Mouse (Mus musculus): ENCODE results near the gene Dnajb3. TPM values are rescaled to one million over a fixed set of nuclear protein-coding genes. Genes with fewer than 3 reads are reported as not detected.

Dnajb3 gene
- total and polyA plus RNA-seq, 3 experiments: 0.16 TPM; not detected in 2

DNA sequence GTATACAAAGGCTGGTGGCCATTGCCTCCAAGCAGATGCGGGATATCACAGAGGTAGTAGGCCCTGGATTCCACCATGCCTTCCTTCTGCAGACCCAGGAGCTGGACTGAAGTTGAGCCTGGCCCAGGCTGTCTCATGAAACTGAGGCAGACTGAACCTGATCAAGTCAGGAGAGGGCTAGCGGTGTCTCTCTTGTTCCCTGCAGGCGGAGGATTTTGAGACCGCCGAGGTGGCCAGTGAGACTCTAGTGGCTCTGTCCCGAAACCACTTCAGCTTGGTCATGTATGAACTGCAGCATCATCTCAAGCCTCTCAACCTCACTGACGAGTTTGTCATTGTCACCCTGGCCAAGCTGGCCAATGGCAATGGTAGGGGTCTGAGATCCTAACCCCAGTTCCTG is 24.8 kb upstream of the Dnajb3 start:
- Histone ChIP-seq H3K36me3 (replicated peaks) (no peaks in the 10 kb centered on the region), H3K4me1 (ENCODE audit: insufficient read depth, low read depth, low read length) (no peaks in the 10 kb centered on the region), H3K4me3 (ENCODE audit: low read depth, low read length) (no peak overlapping the region), H3K9me3 (replicated peaks) (no peaks in the 10 kb centered on the region), H3K27me3 (ENCODE audit: insufficient read depth, low read length) (peaks cover 6% of the 10 kb centered on the region; the same call in 1 of the 2 replicates)
- DNase-seq (ENCODE audit: low spot score) (no peak), ATAC-seq (ENCODE audit: extremely low read depth, insufficient number of reproducible peaks, low FRiP score, poor library complexity, severe bottlenecking) (no peak)
- no peak for TF ChIP-seq GATA1 (IDR thresholded peaks at IDR 0.05; ENCODE audit: borderline replicate concordance, low read length)
- TF ChIP-seq TAL1 (conservative IDR thresholded peaks at IDR 0.05; ENCODE audit: low read depth, low read length): no peak
- TF ChIP-seq CTCF (IDR thresholded peaks at IDR 0.05; ENCODE audit: low read depth, low read length): no peak
- no peak for TF ChIP-seq GATA2 (IDR thresholded peaks at IDR 0.05; ENCODE audit: borderline replicate concordance, low read depth, low read length)
- TF ChIP-seq POLR2AphosphoS5 (IDR thresholded peaks at IDR 0.05; ENCODE audit: insufficient replicate concordance, low read depth, low read length): 0 out of 2 replicates have a peak, but pooled peaks have one; percentile 24

DNA sequence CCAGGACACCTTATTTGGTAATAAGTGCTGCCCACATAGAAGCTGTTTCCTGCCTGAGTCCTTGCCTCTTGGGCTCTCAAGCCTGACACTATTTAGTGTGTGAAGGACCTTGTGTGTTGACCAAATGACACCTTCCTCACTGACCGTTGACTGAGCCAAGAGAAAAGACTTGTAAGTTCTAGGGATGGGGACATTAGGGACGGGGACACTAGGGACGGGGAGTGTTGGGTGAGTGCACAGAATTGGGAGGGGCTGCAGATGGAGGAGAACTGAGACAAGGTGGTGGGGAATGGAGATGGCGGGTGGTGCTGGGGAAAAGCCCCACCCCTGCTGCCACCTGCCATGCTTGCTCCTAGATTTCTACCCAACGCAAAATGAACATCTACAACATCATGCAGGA is 24.4 kb upstream of the Dnajb3 start:
- TF ChIP-seq POLR2AphosphoS5 (IDR thresholded peaks at IDR 0.05; ENCODE audit: insufficient replicate concordance, low read depth, low read length) (0 out of 2 replicates have a peak, but pooled peaks have one; percentile 29), GATA2 (IDR thresholded peaks at IDR 0.05; ENCODE audit: borderline replicate concordance, low read depth, low read length) (no peak), TAL1 (conservative IDR thresholded peaks at IDR 0.05; ENCODE audit: low read depth, low read length) (no peak)
- Histone ChIP-seq H3K4me3 (ENCODE audit: low read depth, low read length) (no peak overlapping the region), H3K4me1 (ENCODE audit: insufficient read depth, low read depth, low read length) (no peaks in the 10 kb centered on the region), H3K36me3 (replicated peaks) (no peaks in the 10 kb centered on the region), H3K9me3 (replicated peaks) (no peaks in the 10 kb centered on the region), H3K27me3 (ENCODE audit: insufficient read depth, low read length) (peaks cover 4% of the 10 kb centered on the region; the same call in 1 of the 2 replicates)
- DNase-seq (ENCODE audit: low spot score): no peak
- ATAC-seq (ENCODE audit: extremely low read depth, insufficient number of reproducible peaks, low FRiP score, poor library complexity, severe bottlenecking): no peak

DNA sequence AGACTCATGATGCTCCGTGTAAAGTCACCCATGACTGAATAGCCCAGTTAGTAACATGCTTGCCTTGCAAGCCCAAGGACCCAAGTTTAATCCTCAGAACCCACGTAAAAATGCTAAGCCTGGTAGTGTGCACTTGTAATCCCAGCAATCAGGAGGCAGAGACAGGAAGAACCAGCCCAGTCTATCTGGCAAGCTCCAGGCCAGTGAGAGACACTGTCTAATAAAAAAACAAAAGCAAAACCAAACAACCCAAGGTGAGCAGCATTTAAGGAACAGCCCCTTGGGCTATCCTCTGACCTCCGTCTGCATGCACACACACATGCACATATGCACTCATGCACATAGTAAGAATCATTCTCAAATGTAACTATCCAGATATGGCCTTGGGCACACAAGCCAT is 24.0 kb upstream of the Dnajb3 start:
- DNase-seq (ENCODE audit: low spot score): no peak

DNA sequence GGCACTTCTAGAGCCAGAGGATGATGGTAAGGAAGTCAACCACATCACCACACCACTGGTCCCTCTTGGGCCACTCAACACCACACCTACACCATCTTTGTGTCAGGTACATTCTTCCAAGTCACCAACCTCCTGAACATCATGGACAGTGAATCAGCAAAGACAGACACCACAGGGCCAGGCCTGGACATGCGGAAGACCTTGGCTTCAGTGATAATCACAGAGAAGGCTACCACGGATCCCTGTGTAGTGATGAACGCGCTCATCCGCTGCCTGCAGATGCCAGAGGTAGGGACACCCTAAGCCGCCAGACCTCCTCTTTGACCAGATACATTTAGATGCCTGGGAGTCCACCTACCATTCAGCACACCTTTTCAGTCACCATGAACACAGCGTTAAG is 22.5 kb upstream of the Dnajb3 start:
- ATAC-seq (ENCODE audit: extremely low read depth, insufficient number of reproducible peaks, low FRiP score, poor library complexity, severe bottlenecking): no peak
- H3K27me3 ChIP-seq (ENCODE audit: insufficient read depth, low read length): no peaks in the 10 kb centered on the region
- no peak for DNase-seq (ENCODE audit: low spot score)
- no peaks in the 10 kb centered on the region for H3K9me3 ChIP-seq (replicated peaks)
- H3K36me3 ChIP-seq (replicated peaks): no peaks in the 10 kb centered on the region
- TF ChIP-seq GATA1 (IDR thresholded peaks at IDR 0.05; ENCODE audit: borderline replicate concordance, low read length) (no peak), CTCF (IDR thresholded peaks at IDR 0.05; ENCODE audit: low read depth, low read length) (peak; percentile 2; the same call in 1 of the 2 replicates), GATA2 (IDR thresholded peaks at IDR 0.05; ENCODE audit: borderline replicate concordance, low read depth, low read length) (no peak)
- no peak overlapping the region for H3K4me3 ChIP-seq (ENCODE audit: low read depth, low read length)
- H3K4me1 ChIP-seq (ENCODE audit: insufficient read depth, low read depth, low read length): no peaks in the 10 kb centered on the region

More for the DNA sequence above, 24.0 kb upstream of the Dnajb3 start:
- no peak for ATAC-seq (ENCODE audit: extremely low read depth, insufficient number of reproducible peaks, low FRiP score, poor library complexity, severe bottlenecking)
- H3K4me3 ChIP-seq (ENCODE audit: low read depth, low read length): no peak overlapping the region
- H3K27me3 ChIP-seq (ENCODE audit: insufficient read depth, low read length): no peaks in the 10 kb centered on the region
- H3K4me1 ChIP-seq (ENCODE audit: insufficient read depth, low read depth, low read length): no peaks in the 10 kb centered on the region
- TF ChIP-seq POLR2AphosphoS5 (IDR thresholded peaks at IDR 0.05; ENCODE audit: insufficient replicate concordance, low read depth, low read length) (no peak; the same call in 1 of the 2 replicates), GATA2 (IDR thresholded peaks at IDR 0.05; ENCODE audit: borderline replicate concordance, low read depth, low read length) (no peak), TAL1 (conservative IDR thresholded peaks at IDR 0.05; ENCODE audit: low read depth, low read length) (no peak), GATA1 (IDR thresholded peaks at IDR 0.05; ENCODE audit: borderline replicate concordance, low read length) (no peak), CTCF (IDR thresholded peaks at IDR 0.05; ENCODE audit: low read depth, low read length) (no peak)
- H3K36me3 ChIP-seq (replicated peaks): no peaks in the 10 kb centered on the region
- no peaks in the 10 kb centered on the region for H3K9me3 ChIP-seq (replicated peaks)

DNA sequence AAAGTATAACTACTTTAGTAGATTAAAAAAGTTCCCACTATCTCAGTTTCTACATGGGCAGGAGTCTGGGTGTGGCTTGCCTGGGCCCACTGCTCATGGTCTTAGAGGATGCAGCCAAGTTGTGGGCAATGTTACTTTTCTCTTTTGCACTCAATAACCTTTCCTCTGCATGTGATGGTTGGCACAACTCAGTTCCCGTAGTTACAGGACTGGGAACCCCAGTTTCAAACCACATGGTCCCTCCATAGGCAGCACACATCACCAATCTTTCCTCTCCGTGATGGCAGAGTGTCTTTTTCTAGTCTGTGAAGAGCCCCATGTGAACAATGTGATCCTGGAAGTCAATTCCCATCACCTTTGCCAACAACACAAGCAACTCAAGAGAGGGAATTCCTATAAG is 21.9 kb upstream of the Dnajb3 start:
- DNase-seq (ENCODE audit: low spot score) (no peak), ATAC-seq (ENCODE audit: extremely low read depth, insufficient number of reproducible peaks, low FRiP score, poor library complexity, severe bottlenecking) (no peak)
- no peaks in the 10 kb centered on the region for H3K9me3 ChIP-seq (replicated peaks)
- TF ChIP-seq TAL1 (conservative IDR thresholded peaks at IDR 0.05; ENCODE audit: low read depth, low read length) (no peak), CTCF (IDR thresholded peaks at IDR 0.05; ENCODE audit: low read depth, low read length) (no peak), GATA1 (IDR thresholded peaks at IDR 0.05; ENCODE audit: borderline replicate concordance, low read length) (no peak), GATA2 (IDR thresholded peaks at IDR 0.05; ENCODE audit: borderline replicate concordance, low read depth, low read length) (no peak), POLR2AphosphoS5 (IDR thresholded peaks at IDR 0.05; ENCODE audit: insufficient replicate concordance, low read depth, low read length) (no peak)
- H3K36me3 ChIP-seq (replicated peaks): no peaks in the 10 kb centered on the region
- no peaks in the 10 kb centered on the region for H3K4me1 ChIP-seq (ENCODE audit: insufficient read depth, low read depth, low read length)
- no peaks in the 10 kb centered on the region for H3K27me3 ChIP-seq (ENCODE audit: insufficient read depth, low read length)
- H3K4me3 ChIP-seq (ENCODE audit: low read depth, low read length): no peak overlapping the region

DNA sequence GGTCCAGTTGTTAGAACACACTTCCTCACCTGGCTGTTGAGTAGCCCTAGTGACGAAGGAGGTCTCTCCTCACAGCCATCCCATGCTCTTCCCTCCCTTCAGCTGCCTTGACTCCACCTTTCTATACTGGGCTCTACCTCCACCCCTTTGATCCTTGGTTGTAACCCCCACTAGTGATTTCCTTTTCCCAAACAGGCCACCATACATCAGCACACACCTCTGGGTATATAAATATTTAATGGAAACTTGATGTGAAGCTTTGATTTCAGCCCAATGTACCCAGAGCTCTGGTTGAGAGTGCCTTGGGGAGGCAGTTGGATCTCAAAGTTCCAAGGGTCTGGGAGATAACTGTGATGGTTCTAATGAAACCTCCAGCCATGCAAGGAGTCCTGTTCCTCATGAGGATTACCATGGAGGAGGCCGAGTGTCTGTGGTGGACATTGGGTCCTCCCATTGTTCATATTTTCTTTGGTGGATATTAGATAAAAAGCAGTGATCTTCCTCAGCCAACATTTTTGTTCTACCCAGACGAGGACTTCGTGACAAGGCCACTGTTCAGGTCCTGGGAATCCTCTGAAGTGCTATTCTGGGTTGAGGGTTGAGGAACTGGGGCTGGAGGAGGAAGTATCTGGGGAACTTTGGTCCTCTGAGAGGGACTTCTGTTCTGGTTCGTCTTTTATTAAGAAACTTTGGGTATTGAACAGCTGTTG is 21.2 kb upstream of the Dnajb3 start, which contains the start of gene Mroh2a:
Mroh2a (plus strand) TSS at position 317 of the 710 bp plus-strand sequence.
- no peak for TF ChIP-seq GATA2 (IDR thresholded peaks at IDR 0.05; ENCODE audit: borderline replicate concordance, low read depth, low read length)
- TF ChIP-seq CTCF (IDR thresholded peaks at IDR 0.05; ENCODE audit: low read depth, low read length): no peak
- no peak for TF ChIP-seq POLR2AphosphoS5 (IDR thresholded peaks at IDR 0.05; ENCODE audit: insufficient replicate concordance, low read depth, low read length)
- Histone ChIP-seq H3K4me1 (ENCODE audit: insufficient read depth, low read depth, low read length) (no peaks in the 10 kb centered on the region), H3K36me3 (replicated peaks) (no peaks in the 10 kb centered on the region), H3K27me3 (ENCODE audit: insufficient read depth, low read length) (no peaks in the 10 kb centered on the region), H3K9me3 (replicated peaks) (no peaks in the 10 kb centered on the region), H3K4me3 (ENCODE audit: low read depth, low read length) (no peak within 1 kb of the TSS)
- no peak for ATAC-seq (ENCODE audit: extremely low read depth, insufficient number of reproducible peaks, low FRiP score, poor library complexity, severe bottlenecking)
- DNase-seq (ENCODE audit: low spot score): no peak

Data from G1E (cell line).